Mouse (Mus musculus): Measurements from ENCODE around the gene Chrm4. TPM values are rescaled to one million over a fixed set of nuclear protein-coding genes. Genes with fewer than 3 reads are reported as not detected.

Gene Chrm4
- total RNA-seq, 4 experiments from 2014 or later, result not detected

DNA sequence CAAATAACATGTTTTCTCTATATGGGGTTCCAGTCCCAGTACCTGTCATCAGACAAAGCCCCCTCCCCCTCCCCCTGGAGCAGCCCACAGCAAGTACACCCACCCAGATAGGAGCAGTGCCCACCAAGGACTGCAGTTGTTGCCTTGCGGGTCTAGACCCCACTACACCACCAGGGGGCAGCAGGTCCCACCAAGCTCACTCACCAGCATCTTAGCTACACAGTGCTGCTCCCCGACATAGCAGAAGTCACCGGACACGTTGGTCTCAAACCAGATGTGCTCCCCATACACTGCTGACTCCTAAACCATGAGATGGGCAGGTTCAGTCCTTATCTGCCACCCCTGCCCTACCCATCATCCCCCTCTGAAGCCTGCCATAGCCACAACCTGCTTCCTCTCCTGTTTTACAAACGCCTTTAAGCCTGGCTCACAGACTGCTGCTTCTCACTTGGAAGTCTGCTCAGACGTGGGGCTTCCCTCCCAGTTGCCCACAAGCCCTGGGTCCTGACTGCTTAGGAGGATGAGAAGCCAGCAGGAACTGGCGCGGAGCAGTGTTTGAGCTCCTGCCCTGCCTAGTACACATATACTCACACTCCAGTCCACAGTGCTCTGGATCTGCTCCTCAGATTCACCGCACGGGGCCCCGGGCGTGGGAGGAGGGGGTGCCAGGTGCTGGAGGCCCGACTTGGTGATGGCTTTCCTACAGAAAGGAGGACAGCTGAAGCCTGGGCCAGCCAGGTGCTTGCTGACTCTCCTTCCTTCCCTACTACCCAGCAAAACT, 17.3 kb downstream of the Chrm4 start:
- DNase-seq (ENCODE audit: low spot score), result peak; percentile 69

DNA sequence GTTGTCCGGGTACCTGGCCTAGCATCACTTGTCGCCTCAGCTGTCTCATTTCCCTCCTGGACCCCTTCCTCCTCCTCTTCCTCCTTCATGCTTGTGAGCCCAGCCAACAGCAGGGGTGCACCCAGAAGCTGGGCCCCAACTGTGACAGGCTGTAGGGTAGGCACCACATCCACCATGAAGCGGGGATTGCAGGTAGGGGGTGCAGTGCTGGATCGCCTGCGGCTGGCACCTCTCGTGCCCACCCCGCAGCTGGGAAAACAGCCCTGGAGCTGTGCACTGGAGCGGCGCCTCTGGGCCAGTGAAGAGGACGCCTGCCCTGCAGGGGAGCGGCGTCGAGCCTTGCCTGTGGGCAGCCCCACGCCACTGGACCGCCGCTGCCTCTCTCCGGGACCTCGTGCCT, 18.4 kb downstream of the Chrm4 start, which contains the start of gene Gm9821:
Gm9821 (plus strand) TSS at position 221 of the 400 bp plus-strand sequence.
- DNase-seq (ENCODE audit: low spot score), result no peak

DNA sequence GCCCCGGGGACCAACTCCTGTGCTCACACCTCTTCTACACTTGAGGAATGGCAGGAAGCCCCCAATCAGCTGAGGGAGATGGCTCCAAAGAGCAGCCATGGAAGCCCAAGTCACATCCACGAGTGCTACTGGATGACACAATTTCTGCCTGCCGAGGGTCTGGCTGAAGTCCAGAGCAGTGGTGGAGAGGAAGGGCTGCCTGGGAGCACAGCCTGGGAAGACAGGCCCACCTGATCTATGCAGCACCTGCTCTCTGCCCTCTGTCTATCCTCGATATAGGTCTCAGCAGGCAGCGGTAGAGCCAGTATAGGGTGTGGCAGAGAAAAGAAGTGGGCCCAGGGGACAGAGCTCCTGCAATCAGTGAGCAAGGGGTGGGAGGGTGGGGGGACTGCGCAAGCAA, 19.8 kb downstream of the Chrm4 start:
- DNase-seq (ENCODE audit: low spot score), result no peak

DNA sequence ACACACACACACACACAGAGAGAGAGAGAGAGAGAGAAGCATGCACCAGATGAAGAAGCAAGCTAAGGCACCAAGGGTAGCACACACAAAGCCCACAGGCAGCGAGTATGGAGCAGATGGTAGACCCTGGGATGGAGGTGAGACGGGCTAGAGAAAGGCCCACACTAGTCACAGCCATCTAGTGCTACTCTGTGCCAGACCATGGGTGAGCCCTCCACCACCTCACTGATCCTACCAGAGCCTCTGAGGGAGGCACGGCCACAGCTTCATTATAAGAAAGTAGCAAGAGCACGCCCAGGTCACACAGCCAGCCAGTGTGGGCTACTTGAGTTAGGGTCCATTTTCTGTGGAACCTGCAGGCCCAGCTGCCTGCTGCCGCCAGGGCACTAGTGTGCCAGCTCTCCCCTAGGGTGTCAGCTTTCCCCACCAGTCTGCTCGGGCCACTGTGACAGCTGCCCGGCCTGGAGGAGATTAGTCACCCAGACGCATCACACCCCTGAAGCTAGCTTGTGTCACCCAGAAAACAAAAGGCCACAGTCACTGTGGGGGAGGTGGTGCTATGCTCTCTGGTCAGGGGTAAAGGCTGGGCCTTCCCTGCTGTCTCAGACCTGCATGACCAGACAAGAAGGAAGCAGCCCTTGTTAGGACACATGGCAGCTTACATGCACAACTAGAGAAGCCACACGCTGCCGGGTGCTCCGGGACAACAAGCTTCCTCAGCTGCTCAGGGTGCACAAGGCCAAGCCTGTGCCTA, 20.5 kb downstream of the Chrm4 start:
- DNase-seq (ENCODE audit: low spot score), result no peak

DNA sequence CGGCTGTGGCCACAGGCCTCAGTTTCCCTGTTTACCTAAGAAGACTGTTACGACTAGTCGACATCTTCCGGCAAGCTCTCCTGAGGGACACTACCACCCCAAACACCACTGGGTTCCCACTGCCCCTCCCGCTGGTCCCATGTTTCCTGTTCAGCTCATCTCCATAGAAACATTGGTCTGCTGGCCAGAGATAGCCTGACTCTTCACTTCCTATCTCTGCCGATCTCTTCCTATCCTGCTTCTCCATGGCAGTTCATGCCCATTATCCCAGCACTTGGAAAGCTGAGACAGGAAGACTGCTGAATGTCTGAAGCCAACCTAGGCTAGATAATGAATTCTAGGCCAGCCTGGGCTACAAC, 21.1 kb downstream of the Chrm4 start:
- DNase-seq (ENCODE audit: low spot score), result no peak

DNA sequence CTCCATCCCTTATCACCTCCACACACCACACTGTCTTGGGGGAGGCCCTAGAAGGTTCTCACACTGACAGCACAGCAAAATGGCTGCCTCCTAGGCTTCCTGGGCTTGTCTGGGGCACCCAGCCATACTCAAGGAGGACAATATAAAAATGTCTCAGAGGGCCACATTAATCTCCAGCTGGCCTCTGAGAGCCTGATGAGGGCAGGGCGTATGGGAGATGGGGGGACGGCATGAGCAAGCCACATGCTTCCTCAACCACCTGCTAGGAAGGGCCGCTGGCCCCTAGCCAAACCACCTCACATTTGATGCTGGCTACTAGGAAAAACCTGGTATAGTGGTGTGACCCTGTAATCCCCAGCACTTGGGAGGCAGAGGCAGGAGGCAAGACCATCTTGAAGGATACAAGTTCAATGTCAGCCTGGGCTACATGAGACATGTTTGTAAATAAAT, 21.8 kb downstream of the Chrm4 start:
- DNase-seq (ENCODE audit: low spot score), result no peak

DNA sequence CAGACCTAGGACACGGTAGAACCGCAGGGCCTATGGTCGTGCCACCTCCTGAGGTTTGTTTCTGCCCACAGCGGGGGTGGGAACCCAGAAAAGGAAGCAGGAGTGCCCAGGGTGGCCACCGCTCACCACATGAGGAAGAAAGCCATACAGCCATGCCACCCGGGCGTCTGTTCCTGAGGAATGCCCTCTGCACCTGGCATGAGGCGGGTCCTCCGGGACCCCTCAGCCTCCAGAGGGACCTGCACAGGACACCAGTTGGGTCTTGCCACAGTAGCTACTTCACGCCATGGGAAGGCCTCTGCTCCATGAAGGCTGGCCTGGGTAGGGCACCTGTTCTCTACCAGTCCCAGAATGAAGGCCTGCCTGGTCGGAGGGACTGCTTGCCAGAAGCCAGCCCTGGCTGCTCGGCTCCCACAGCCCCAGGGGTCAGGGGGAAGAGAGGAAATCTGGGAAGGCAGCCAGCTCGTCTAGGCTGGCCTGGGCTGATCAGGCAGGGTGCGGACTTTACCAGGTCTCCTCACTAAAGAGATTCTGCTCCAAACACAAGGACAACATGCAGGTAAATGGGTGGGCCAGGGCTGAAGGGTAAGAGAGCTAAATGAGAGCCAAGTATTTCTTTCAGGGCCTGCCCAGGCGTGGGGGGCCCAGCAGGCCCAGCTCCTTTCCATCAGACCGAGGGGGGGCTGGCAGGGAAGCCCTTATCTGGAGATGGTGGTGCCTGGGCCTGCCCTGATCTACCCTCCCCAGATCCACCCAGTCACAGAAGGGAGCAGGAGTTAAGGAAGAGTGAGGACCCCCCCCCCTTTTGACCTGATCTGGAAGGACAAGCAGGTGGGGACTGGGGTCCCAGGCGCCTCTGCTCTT, 22.6 kb downstream of the Chrm4 start:
- DNase-seq (ENCODE audit: low spot score), result no peak

DNA sequence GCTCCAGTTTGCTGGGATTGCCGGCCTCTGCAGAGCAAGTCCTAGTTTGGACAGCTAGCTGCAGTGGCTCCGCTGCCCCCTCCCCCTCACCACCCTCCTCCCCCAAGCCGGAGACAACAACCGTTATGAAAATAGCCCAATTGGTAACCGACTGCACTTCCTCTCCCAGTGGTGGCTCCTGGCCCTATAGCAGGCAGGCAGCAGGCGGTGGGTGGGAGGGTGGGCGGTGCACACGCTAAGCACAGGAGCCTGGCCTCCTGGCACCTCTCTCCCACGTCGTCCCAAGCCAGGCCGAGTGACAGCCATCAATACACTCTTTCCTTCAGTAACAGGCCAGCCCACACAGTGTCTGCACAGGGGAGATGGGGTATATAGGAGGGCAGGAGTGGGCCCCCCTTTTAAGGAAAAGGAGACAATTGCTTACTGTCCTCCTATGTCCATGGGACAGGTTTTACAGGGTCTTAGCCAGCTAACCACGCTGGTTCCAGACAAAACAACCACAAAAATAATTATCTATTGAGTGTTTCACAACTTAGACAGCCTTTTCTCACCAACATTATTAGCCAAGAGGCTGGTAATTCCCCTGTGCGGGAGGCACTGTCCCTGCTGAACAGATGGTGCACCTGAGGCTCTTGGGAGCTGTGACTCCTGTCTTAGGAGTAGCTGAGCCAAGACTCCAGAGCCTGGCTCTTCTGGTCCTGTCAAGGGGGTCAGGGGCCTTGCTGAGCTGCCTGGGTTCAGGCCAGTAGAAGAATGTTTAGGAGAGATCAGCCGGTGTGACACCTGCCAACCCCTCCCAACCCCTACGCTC, 23.4 kb downstream of the Chrm4 start:
- DNase-seq (ENCODE audit: low spot score), result peak; percentile 39

DNA sequence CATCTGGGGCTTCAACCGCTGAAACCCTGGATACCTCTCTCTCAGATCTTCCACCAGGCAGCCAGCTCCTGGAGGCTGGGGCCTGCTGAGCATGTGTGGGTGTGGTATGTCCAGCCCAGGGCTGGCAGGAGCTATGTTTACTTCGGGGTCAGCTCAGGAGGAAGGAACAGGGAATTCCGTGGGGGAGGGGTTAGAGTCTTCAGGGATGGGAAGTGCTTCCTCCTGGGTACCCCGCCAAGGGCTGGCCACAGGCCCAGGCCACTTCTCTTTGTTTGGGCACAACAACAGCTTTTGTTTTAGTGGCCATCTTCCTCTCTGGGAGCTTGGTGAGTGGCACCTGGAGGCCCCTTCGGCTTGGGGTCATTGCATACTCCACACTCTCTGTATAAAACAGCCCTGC, 26.8 kb downstream of the Chrm4 start:
- peak; percentile 86 for DNase-seq (ENCODE audit: low spot score)

DNA sequence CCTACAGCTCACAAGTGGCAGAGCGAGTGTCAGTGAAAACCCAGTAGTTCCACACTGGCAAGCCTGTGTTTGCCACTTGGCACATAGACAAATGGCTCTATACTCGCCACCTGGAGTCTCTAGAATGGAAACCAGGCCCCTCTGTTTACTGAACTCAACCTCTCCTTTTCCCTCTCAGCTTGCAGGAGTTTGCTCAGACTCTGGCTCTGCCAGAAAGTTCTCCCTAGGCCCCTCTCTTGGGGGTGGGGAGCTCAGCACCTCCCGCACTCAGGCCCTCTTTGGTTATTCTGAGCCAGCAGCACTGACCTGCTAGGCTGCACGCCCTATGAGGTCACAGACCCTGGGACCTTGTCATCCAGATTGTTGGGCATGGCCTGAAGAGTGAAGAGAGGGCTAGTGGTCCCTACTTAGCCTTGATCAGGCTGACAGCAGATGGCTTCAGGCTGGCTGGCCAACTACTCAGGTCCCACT, 28.1 kb downstream of the Chrm4 start:
- DNase-seq (ENCODE audit: low spot score), result no peak

DNA sequence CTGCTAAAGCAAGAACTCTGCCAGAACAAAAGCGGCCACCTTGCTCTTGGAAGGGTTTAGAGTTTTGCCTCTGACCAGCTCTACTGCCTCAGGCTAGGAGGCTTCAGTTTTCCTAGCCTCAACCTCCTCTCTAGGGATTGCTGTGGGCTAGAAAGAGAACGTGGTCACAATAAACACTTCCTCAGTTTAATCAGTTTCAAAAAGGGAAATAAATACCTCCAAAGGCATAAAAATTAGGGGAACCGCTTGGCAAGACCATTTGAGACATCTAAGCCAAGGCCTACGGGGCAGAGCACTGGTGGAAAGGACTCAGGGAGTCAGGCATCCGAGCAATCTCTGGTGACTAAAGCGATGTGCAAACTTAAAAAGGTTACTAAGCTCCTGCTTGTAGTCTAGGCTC, 28.8 kb downstream of the Chrm4 start:
- DNase-seq (ENCODE audit: low spot score), result no peak

DNA sequence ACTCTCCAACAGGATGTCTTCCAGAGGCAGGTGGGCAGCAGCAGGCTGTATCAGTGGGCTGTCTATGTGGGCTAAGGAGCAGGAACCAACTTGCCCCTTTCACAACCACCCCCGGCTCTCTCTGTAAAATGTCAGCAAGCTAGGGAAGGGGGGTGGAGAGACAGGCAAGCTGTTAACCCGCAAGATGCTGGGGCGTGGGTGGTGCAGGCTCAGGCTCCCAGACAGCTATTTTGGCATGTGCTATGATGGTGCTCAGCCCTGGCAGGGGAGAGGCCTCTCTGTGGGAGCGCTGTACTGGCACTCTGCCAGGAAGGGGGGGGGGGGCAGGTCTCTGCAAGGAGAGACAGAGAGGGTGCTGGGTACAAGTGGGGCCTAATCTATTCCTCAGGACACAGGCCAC, 30.0 kb downstream of the Chrm4 start:
- no peak for DNase-seq (ENCODE audit: low spot score)

DNA sequence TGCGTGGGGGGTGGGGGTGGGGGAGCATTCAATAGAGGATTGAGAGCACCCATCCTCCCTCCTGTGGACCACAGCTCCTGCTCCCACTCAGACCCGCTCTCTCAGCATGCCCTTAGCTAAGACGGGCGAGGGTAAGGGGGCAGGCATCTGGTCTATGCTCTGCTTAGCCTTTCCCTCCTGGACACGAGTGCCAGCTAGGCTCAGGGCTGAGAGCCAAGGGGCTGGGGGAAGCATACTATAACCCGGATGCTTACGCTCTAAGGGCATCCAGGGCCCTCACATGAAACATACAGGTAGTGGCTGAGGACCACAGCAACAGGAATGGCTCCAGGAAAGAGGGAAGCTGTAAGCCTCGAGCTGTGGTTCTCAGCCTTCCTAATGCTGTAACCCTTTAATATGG, 31.0 kb downstream of the Chrm4 start:
- DNase-seq (ENCODE audit: low spot score), result no peak

DNA sequence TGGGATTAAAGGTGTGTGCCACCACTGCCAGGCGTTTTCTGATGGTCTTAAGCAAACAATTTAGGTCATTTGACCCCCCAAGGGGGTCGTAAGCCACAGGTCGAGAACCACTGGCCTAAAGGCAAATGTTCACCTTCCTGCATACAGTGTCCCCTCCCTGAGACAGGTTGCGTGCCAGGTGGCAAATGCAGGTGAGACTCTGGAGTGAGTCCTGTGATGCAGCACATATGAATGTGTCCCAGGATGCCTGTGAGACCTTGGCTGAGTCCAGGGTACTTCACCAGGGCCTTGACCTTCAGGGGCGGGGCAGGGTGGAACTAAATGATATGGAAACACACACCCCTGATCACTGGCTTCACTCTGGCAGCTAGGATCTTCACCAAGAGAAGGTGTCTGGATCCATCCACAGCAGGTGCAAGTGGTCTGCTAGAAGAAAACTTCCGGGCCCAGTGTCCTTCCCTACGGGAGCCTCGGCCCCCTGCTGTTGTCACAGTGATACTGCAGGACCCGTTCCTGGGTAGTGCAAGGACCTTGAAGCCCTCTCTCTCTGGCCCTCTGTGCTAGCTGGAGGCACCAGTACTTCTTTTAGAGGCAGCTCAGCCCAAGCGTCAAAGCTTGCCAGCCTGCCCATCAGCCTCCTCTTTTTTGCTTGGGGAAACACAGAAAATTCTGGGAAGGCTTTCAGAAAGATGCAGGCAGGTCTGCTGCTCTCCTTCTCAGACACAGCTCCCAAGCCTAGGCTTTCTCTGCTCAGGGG, 31.8 kb downstream of the Chrm4 start:
- no peak for DNase-seq (ENCODE audit: low spot score)

DNA sequence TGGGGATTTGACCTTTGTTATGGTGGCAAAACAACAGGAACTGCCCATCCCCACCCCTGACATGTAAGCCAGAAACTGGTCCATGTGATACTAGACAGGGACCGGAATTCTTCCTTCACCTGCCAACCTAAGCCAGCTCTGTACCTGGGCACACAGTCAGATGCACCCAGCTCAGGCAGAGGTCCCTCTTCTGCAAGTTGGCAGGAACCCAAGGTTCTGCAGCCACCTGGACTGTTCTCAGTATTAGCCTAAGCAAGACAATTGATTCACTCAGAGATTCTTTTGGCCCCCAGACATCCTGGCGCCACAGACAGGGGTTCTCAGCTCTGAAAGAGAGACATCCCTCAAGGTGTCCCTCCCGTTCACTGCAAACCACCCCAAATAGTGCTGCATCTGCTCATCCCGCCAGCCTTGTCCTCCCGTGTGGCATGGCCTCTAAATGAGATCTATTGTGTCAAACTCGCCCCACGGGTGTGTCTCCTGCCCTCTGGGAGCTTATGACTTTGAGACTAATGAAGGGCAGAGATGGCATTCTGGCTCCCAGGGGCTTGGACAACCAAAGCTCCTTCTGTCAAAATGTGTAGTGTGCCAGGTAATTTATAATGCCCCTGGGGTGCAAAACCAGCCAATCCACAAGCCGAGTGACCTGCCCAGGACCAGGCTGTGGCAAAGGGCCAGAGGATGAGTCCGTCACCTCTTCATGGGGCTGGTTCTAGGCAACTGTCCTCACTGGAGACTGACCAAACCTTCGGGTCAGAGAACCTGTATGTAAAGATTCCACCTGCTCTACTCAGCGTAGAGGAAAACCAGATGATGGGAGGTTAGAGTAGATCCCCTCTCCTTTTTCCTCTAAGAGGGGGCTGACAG, 32.7 kb downstream of the Chrm4 start:
- no peak for DNase-seq (ENCODE audit: low spot score)

DNA sequence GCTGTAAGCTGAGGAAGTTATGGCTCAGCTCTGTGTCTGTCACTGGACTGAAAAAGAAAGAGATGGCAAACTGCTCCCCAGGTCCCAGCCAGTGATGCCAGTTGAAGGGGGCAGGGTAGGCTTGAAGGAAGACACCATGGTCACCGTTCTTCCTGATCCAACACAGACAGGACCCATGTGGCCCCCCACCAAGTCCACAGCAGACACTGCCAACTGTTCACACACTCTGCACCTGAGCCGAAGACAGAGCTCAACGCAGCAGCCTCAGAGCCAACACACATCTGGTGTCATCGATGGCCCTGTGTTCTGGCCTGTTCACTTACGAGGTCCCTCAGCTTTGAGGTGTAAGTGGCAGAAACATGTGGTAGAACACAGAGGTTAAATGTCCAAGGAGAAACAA, 33.4 kb downstream of the Chrm4 start:
- DNase-seq (ENCODE audit: low spot score), result no peak

DNA sequence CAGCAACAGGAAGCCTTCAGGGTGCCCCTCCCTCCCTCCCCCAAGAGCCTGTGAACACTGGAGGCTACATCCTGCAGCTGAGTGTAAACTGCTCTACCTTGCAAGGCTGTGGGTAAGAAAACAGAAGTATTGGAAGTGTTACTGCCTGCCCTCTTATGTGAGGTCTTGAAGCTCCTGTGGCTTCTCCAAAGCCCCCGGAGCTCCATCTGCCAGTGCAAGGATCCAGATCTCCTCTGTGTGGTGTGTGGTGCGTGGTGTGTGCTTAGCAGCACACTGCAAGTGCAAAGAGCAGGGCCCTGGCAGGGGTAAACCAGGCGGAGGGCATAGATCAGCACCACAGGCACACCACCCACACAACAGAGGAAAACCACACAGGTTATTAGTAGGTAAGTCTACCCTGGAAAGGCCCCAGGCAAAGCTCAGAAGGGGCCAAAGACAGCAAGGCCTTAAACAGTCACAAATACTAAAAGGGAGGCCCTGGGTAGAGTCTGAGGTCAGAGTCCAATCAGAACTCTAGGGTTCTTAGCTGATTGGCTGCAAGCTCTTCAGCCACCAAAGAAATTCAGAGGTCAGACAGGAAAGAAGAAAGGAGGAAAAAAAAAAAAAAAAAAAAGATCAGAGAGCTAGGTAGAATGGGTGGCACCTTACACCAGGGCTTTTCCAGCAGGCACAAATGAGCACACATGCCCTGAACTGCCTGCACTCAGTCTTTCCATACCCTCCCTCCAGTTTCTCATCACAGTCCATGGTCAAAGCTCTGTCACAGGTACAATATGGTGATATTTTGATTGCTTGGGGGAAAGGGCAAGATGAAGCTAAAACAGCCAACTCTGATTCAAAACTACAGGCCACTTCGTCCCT, 35.1 kb downstream of the Chrm4 start:
- DNase-seq (ENCODE audit: low spot score), result no peak

DNA sequence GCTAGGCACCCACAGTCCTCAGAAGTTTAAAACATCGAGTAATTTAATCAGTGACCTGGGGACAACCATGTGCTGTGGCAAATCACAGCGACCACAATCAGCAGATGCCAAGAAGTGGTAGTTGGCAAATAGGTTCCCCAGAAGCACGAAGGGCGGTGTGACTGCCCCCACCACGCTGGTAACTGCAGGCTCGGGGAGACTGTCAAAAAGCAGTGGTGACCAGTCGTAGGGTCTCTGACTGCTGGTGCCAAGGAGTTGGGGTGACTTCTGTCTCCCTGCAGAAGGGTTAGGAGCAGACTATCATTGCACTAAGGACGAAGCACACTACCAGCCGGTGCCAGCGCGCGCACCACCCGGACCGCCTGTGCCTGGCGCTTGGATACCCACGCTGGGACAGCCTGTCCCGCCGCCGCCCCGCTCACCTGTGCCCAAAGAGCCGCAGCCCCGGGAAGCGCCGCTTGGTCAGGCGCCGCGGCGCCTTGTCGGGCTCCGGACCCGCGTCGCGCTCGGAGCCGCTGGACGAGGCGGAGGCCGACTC, 35.9 kb downstream of the Chrm4 start:
- DNase-seq (ENCODE audit: low spot score), result no peak

Measured in heart, adult 8-10 months (tissue).